Mouse (Mus musculus): Measurements from ENCODE around the gene Ptpn13. TPM values are rescaled to one million over a fixed set of nuclear protein-coding genes. Genes with fewer than 3 reads are reported as not detected.

Gene Ptpn13
- polyA plus RNA-seq (2015; fragmentation: Nextera tagmentation; extraction: Ambion mirVana), result 31.1 and 32.8 TPM in 2 replicates

GRCm38 (mm10) chr5:103424678-103425319 is at the start of gene Ptpn13:
Gene Ptpn13 (plus strand): TSS chr5:103425192.
- peak within 1 kb of the TSS; percentile 85 for H3K4me3 ChIP-seq (ENCODE audit: low read length)
- H3K4me1 ChIP-seq (ENCODE audit: insufficient read depth, low read length), result peaks cover 47% of the 10 kb centered on the region
- H3K27ac ChIP-seq (ENCODE audit: low read length), result peak within 1 kb of the TSS; percentile 94
- H3K36me3 ChIP-seq (ENCODE audit: insufficient read depth, low read length), result peaks cover 2% of the 10 kb centered on the region; the same call in 1 of the 2 replicates
- peak within 1 kb of the TSS; percentile 85 for H3K4me2 ChIP-seq (replicated peaks; ENCODE audit: low read depth, low read length)
- 0 out of 2 replicates have a peak, but pooled peaks cover 2% of the 10 kb centered on the region for H3K27me3 ChIP-seq (ENCODE audit: insufficient read depth, low read length)
- WGBS, result 0% methylated on average over 36 of the region's 55 CpGs
- H3K9ac ChIP-seq (replicated peaks; ENCODE audit: low read length), result peak within 1 kb of the TSS; percentile 94
- peak; percentile 96 for ATAC-seq (ENCODE audit: low FRiP score, low TSS enrichment)
- no peaks in the 10 kb centered on the region for H3K9me3 ChIP-seq (ENCODE audit: low read length)

DNA sequence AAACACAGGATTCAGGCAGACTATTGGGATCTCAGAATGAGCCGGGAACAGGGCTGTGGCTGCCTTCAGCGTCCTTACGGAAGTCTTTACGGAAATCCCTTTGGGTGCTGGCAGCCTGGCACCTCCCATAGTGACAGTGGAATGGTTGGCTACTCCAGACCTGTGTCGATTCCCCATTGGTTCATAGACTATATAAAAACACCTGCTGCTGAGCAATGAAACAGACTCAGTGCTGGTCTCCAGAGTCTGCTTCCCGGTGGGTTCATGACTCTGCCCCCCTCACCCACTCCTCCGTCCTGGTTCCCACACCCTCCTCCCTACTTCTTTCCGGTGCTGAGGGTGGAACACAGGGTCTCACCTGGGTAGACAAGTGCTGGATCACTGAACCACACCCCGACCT is 49.8 kb upstream of the Ptpn13 start:
- no peaks in the 10 kb centered on the region for H3K36me3 ChIP-seq (ENCODE audit: insufficient read depth, low read length)
- H3K4me1 ChIP-seq (ENCODE audit: insufficient read depth, low read length), result peaks cover 52% of the 10 kb centered on the region
- H3K27me3 ChIP-seq (ENCODE audit: insufficient read depth, low read length), result no peaks in the 10 kb centered on the region
- no peak overlapping the region for H3K9ac ChIP-seq (replicated peaks; ENCODE audit: low read length)
- H3K27ac ChIP-seq (ENCODE audit: low read length), result peak overlapping the region; percentile 90
- H3K4me3 ChIP-seq (ENCODE audit: low read length), result no peak overlapping the region
- peak; percentile 33; the same call in 1 of the 2 replicates for ATAC-seq (ENCODE audit: low FRiP score, low TSS enrichment)
- 61% methylated on average over 9 of the region's 9 CpGs for WGBS
- H3K9me3 ChIP-seq (ENCODE audit: low read length), result 0 out of 2 replicates have a peak, but pooled peaks cover 3% of the 10 kb centered on the region
- H3K4me2 ChIP-seq (replicated peaks; ENCODE audit: low read depth, low read length), result no peak overlapping the region

GRCm38 (mm10) chr5:103376354-103377295 is 48.4 kb upstream of the Ptpn13 start:
- Histone ChIP-seq H3K4me3 (ENCODE audit: low read length) (no peak overlapping the region), H3K27me3 (ENCODE audit: insufficient read depth, low read length) (no peaks in the 10 kb centered on the region), H3K4me1 (ENCODE audit: insufficient read depth, low read length) (peaks cover 52% of the 10 kb centered on the region), H3K9me3 (ENCODE audit: low read length) (0 out of 2 replicates have a peak, but pooled peaks cover 3% of the 10 kb centered on the region), H3K36me3 (ENCODE audit: insufficient read depth, low read length) (no peaks in the 10 kb centered on the region), H3K9ac (replicated peaks; ENCODE audit: low read length) (peak overlapping the region; percentile 3), H3K27ac (ENCODE audit: low read length) (peak overlapping the region; percentile 90), H3K4me2 (replicated peaks; ENCODE audit: low read depth, low read length) (peak overlapping the region; percentile 45)
- 21% methylated on average over 17 of the region's 17 CpGs for WGBS
- no peak for ATAC-seq (ENCODE audit: low FRiP score, low TSS enrichment)

GRCm38 (mm10) chr5:103377493-103378130 is 47.4 kb upstream of the Ptpn13 start:
- peaks cover 50% of the 10 kb centered on the region for H3K4me1 ChIP-seq (ENCODE audit: insufficient read depth, low read length)
- peak overlapping the region; percentile 90 for H3K27ac ChIP-seq (ENCODE audit: low read length)
- ATAC-seq (ENCODE audit: low FRiP score, low TSS enrichment), result no peak
- H3K9me3 ChIP-seq (ENCODE audit: low read length), result 0 out of 2 replicates have a peak, but pooled peaks cover 2% of the 10 kb centered on the region
- no peaks in the 10 kb centered on the region for H3K36me3 ChIP-seq (ENCODE audit: insufficient read depth, low read length)
- WGBS, result 25% methylated on average over 12 of the region's 12 CpGs
- peak overlapping the region; percentile 45 for H3K4me2 ChIP-seq (replicated peaks; ENCODE audit: low read depth, low read length)
- H3K27me3 ChIP-seq (ENCODE audit: insufficient read depth, low read length), result no peaks in the 10 kb centered on the region
- H3K4me3 ChIP-seq (ENCODE audit: low read length), result no peak overlapping the region
- peak overlapping the region; percentile 3 for H3K9ac ChIP-seq (replicated peaks; ENCODE audit: low read length)

- WGBS, result 65% methylated on average over 11 of the region's 11 CpGs
- H3K36me3 ChIP-seq (ENCODE audit: insufficient read depth, low read length), result no peaks in the 10 kb centered on the region
- no peak for ATAC-seq (ENCODE audit: low FRiP score, low TSS enrichment)
- 0 out of 2 replicates have a peak overlapping the region, but pooled peaks have one; percentile 10 for H3K27ac ChIP-seq (ENCODE audit: low read length)
- no peak overlapping the region for H3K9ac ChIP-seq (replicated peaks; ENCODE audit: low read length)
- H3K4me2 ChIP-seq (replicated peaks; ENCODE audit: low read depth, low read length), result no peak overlapping the region
- no peak overlapping the region for H3K4me3 ChIP-seq (ENCODE audit: low read length)
- no peaks in the 10 kb centered on the region for H3K27me3 ChIP-seq (ENCODE audit: insufficient read depth, low read length)
- H3K9me3 ChIP-seq (ENCODE audit: low read length), result no peaks in the 10 kb centered on the region
- peaks cover 26% of the 10 kb centered on the region for H3K4me1 ChIP-seq (ENCODE audit: insufficient read depth, low read length)
Observed at GRCm38 (mm10) chr5:103380785-103381527, 44.0 kb upstream of the Ptpn13 start.

DNA sequence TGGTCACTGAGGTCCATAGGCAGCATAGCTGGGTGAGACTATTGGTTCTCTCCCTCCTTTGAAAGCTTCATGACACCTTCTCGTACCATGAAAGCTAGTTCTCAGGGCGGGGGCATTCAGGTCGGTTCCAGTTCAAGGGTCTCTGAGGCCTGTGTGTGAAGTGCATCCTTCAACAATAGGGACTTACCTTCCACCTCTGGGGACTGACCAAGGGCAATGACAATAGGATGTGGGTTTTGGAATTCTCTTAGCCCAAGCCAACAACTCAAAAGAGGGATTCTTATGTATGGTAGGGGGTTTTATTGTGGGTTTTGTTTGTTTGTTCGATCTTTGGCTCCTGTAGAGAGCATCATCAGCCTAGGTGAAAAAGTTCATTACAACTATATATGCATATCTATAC is 42.0 kb upstream of the Ptpn13 start:
- Histone ChIP-seq H3K4me2 (replicated peaks; ENCODE audit: low read depth, low read length) (no peak overlapping the region), H3K27ac (ENCODE audit: low read length) (no peak overlapping the region), H3K4me3 (ENCODE audit: low read length) (no peak overlapping the region), H3K9me3 (ENCODE audit: low read length) (no peaks in the 10 kb centered on the region), H3K36me3 (ENCODE audit: insufficient read depth, low read length) (no peaks in the 10 kb centered on the region), H3K27me3 (ENCODE audit: insufficient read depth, low read length) (no peaks in the 10 kb centered on the region), H3K9ac (replicated peaks; ENCODE audit: low read length) (no peak overlapping the region), H3K4me1 (ENCODE audit: insufficient read depth, low read length) (peaks cover 17% of the 10 kb centered on the region)
- ATAC-seq (ENCODE audit: low FRiP score, low TSS enrichment), result no peak
- 93% methylated on average over 4 of the region's 4 CpGs for WGBS

- Histone ChIP-seq H3K27ac (ENCODE audit: low read length) (no peak overlapping the region), H3K9ac (replicated peaks; ENCODE audit: low read length) (no peak overlapping the region), H3K9me3 (ENCODE audit: low read length) (no peaks in the 10 kb centered on the region), H3K4me2 (replicated peaks; ENCODE audit: low read depth, low read length) (no peak overlapping the region), H3K36me3 (ENCODE audit: insufficient read depth, low read length) (no peaks in the 10 kb centered on the region), H3K4me1 (ENCODE audit: insufficient read depth, low read length) (peaks cover 12% of the 10 kb centered on the region), H3K4me3 (ENCODE audit: low read length) (no peak overlapping the region), H3K27me3 (ENCODE audit: insufficient read depth, low read length) (no peaks in the 10 kb centered on the region)
- ATAC-seq (ENCODE audit: low FRiP score, low TSS enrichment), result no peak
- WGBS, result 57% methylated on average over 7 of the region's 7 CpGs
Observed at GRCm38 (mm10) chr5:103384021-103384420, 41.0 kb upstream of the Ptpn13 start.

- H3K4me2 ChIP-seq (replicated peaks; ENCODE audit: low read depth, low read length), result no peak overlapping the region
- 44% methylated on average over 8 of the region's 8 CpGs for WGBS
- no peak overlapping the region for H3K4me3 ChIP-seq (ENCODE audit: low read length)
- peak overlapping the region; percentile 50 for H3K27ac ChIP-seq (ENCODE audit: low read length)
- no peaks in the 10 kb centered on the region for H3K9me3 ChIP-seq (ENCODE audit: low read length)
- no peaks in the 10 kb centered on the region for H3K36me3 ChIP-seq (ENCODE audit: insufficient read depth, low read length)
- H3K4me1 ChIP-seq (ENCODE audit: insufficient read depth, low read length), result peaks cover 16% of the 10 kb centered on the region
- ATAC-seq (ENCODE audit: low FRiP score, low TSS enrichment), result peak; percentile 70; the same call in 1 of the 2 replicates
- no peak overlapping the region for H3K9ac ChIP-seq (replicated peaks; ENCODE audit: low read length)
- no peaks in the 10 kb centered on the region for H3K27me3 ChIP-seq (ENCODE audit: insufficient read depth, low read length)
Observed at GRCm38 (mm10) chr5:103387540-103388026, 37.4 kb upstream of the Ptpn13 start.

- Histone ChIP-seq H3K4me2 (replicated peaks; ENCODE audit: low read depth, low read length) (no peak overlapping the region), H3K27ac (ENCODE audit: low read length) (no peak overlapping the region), H3K9me3 (ENCODE audit: low read length) (no peaks in the 10 kb centered on the region), H3K4me1 (ENCODE audit: insufficient read depth, low read length) (peaks cover 27% of the 10 kb centered on the region), H3K36me3 (ENCODE audit: insufficient read depth, low read length) (no peaks in the 10 kb centered on the region), H3K9ac (replicated peaks; ENCODE audit: low read length) (no peak overlapping the region), H3K4me3 (ENCODE audit: low read length) (no peak overlapping the region), H3K27me3 (ENCODE audit: insufficient read depth, low read length) (no peaks in the 10 kb centered on the region)
- no peak for ATAC-seq (ENCODE audit: low FRiP score, low TSS enrichment)
- 86% methylated on average over 5 of the region's 5 CpGs for WGBS
Observed at GRCm38 (mm10) chr5:103389415-103389814, 35.6 kb upstream of the Ptpn13 start.

Measured in kidney, embryonic 16.5 days (tissue).